Mouse (Mus musculus): ENCODE measurements at regions not wholly inside any gene's neighbourhood (a gene's known extent, or its start where the extent isn't known, plus 50 kb on each side); places are given as distances from the start of the nearest gene placed in this dataset.
"Not testable (repeated sequence)": the region's sequence is repeated elsewhere in the genome, so short reads cannot be mapped to it uniquely, and the experiment has no call there.

GRCm38 (mm10) chr5:18502831-18503230, 142.7 kb upstream of the Gnai1 start:
- Histone ChIP-seq H3K9ac (no peak overlapping the region), H3K4me3 (replicated peaks) (no peak overlapping the region), H3K9me3 (no peaks in the 10 kb centered on the region), H3K36me3 (no peaks in the 10 kb centered on the region), H3K4me2 (replicated peaks) (no peak overlapping the region; the same call in 1 of the 2 replicates), H3K27ac (no peak overlapping the region), H3K27me3 (replicated peaks) (no peaks in the 10 kb centered on the region), H3K4me1 (replicated peaks) (no peaks in the 10 kb centered on the region)
- ATAC-seq = peak; percentile 91
- WGBS = 19% methylated on average over 12 of the region's 12 CpGs

GRCm38 (mm10) chr5:18494305-18494704, 134.2 kb upstream of the Gnai1 start:
- Histone ChIP-seq H3K4me2 (replicated peaks) (no peak overlapping the region), H3K36me3 (no peaks in the 10 kb centered on the region), H3K27me3 (replicated peaks) (no peaks in the 10 kb centered on the region), H3K27ac (no peak overlapping the region), H3K9ac (no peak overlapping the region), H3K9me3 (no peaks in the 10 kb centered on the region), H3K4me1 (replicated peaks) (no peaks in the 10 kb centered on the region), H3K4me3 (replicated peaks) (no peak overlapping the region)
- WGBS = 80% methylated on average over 4 of the region's 4 CpGs
- ATAC-seq = no peak

GRCm38 (mm10) chr5:18489709-18490108, 129.6 kb upstream of the Gnai1 start:
- Histone ChIP-seq H3K27ac (no peak overlapping the region), H3K9me3 (no peaks in the 10 kb centered on the region), H3K4me1 (replicated peaks) (no peaks in the 10 kb centered on the region), H3K27me3 (replicated peaks) (no peaks in the 10 kb centered on the region), H3K36me3 (no peaks in the 10 kb centered on the region), H3K4me2 (replicated peaks) (no peak overlapping the region), H3K4me3 (replicated peaks) (no peak overlapping the region), H3K9ac (no peak overlapping the region)
- WGBS = 62% methylated on average over 3 of the region's 3 CpGs
- peak; percentile 52 for ATAC-seq

- peak; percentile 85 for ATAC-seq
- no peaks in the 10 kb centered on the region for H3K9me3 ChIP-seq
- no peak overlapping the region for H3K4me3 ChIP-seq (replicated peaks)
- H3K36me3 ChIP-seq = no peaks in the 10 kb centered on the region
- no peak overlapping the region for H3K4me2 ChIP-seq (replicated peaks)
- no peak overlapping the region for H3K27ac ChIP-seq
- H3K4me1 ChIP-seq (replicated peaks) = no peaks in the 10 kb centered on the region
- 17% methylated on average over 1 of the region's 1 CpGs for WGBS
- no peak overlapping the region for H3K9ac ChIP-seq
- no peaks in the 10 kb centered on the region for H3K27me3 ChIP-seq (replicated peaks)
These were observed 127.1 kb upstream of the Gnai1 start for GRCm38 (mm10) chr5:18487076-18487772.

GRCm38 (mm10) chr5:18484376-18484775, 124.2 kb upstream of the Gnai1 start:
- no peaks in the 10 kb centered on the region for H3K27me3 ChIP-seq (replicated peaks)
- ATAC-seq = no peak

GRCm38 (mm10) chr5:18478420-18478819, 118.3 kb upstream of the Gnai1 start:
- no peak overlapping the region for H3K4me2 ChIP-seq (replicated peaks)
- H3K27ac ChIP-seq = no peak overlapping the region
- WGBS = 79% methylated on average over 7 of the region's 7 CpGs
- H3K9me3 ChIP-seq = no peaks in the 10 kb centered on the region
- H3K36me3 ChIP-seq = no peaks in the 10 kb centered on the region
- peak; percentile 68; the same call in 1 of the 2 replicates for ATAC-seq
- H3K4me3 ChIP-seq (replicated peaks) = no peak overlapping the region
- H3K27me3 ChIP-seq (replicated peaks) = no peaks in the 10 kb centered on the region
- no peaks in the 10 kb centered on the region for H3K4me1 ChIP-seq (replicated peaks)
- H3K9ac ChIP-seq = no peak overlapping the region

More at GRCm38 (mm10) chr5:18484376-18484775, 124.2 kb upstream of the Gnai1 start:
- no peaks in the 10 kb centered on the region for H3K36me3 ChIP-seq
- H3K4me1 ChIP-seq (replicated peaks) = no peaks in the 10 kb centered on the region
- no peaks in the 10 kb centered on the region for H3K9me3 ChIP-seq
- H3K27ac ChIP-seq = no peak overlapping the region
- no peak overlapping the region for H3K9ac ChIP-seq
- no peak overlapping the region for H3K4me2 ChIP-seq (replicated peaks)
- no peak overlapping the region for H3K4me3 ChIP-seq (replicated peaks)

GRCm38 (mm10) chr5:18477372-18478017, 117.3 kb upstream of the Gnai1 start:
- H3K9ac ChIP-seq = no peak overlapping the region
- no peak overlapping the region for H3K4me3 ChIP-seq (replicated peaks)
- no peak overlapping the region for H3K4me2 ChIP-seq (replicated peaks)
- H3K4me1 ChIP-seq (replicated peaks) = no peaks in the 10 kb centered on the region
- ATAC-seq = peak; percentile 63; the same call in 1 of the 2 replicates
- no peaks in the 10 kb centered on the region for H3K27me3 ChIP-seq (replicated peaks)
- 83% methylated on average over 6 of the region's 6 CpGs for WGBS
- H3K36me3 ChIP-seq = no peaks in the 10 kb centered on the region
- no peak overlapping the region for H3K27ac ChIP-seq
- H3K9me3 ChIP-seq = no peaks in the 10 kb centered on the region

- Histone ChIP-seq H3K4me2 (replicated peaks) (no peak overlapping the region), H3K36me3 (no peaks in the 10 kb centered on the region), H3K9ac (no peak overlapping the region), H3K9me3 (no peaks in the 10 kb centered on the region), H3K27ac (no peak overlapping the region), H3K27me3 (replicated peaks) (no peaks in the 10 kb centered on the region), H3K4me1 (replicated peaks) (no peaks in the 10 kb centered on the region), H3K4me3 (replicated peaks) (no peak overlapping the region)
- no peak for ATAC-seq
These were observed 112.0 kb upstream of the Gnai1 start for GRCm38 (mm10) chr5:18472114-18472513.

- H3K9me3 ChIP-seq = no peaks in the 10 kb centered on the region
- H3K4me3 ChIP-seq (replicated peaks) = no peak overlapping the region
- ATAC-seq = no peak
- no peak overlapping the region for H3K9ac ChIP-seq
- H3K27me3 ChIP-seq (replicated peaks) = no peaks in the 10 kb centered on the region
- H3K36me3 ChIP-seq = no peaks in the 10 kb centered on the region
- H3K4me1 ChIP-seq (replicated peaks) = no peaks in the 10 kb centered on the region
- H3K27ac ChIP-seq = no peak overlapping the region
- no peak overlapping the region for H3K4me2 ChIP-seq (replicated peaks)
- WGBS = 95% methylated on average over 1 of the region's 1 CpGs
These were observed 97.6 kb upstream of the Gnai1 start for GRCm38 (mm10) chr5:18457771-18458170.

GRCm38 (mm10) chr5:18456196-18456595, 96.0 kb upstream of the Gnai1 start:
- Histone ChIP-seq H3K9ac (no peak overlapping the region), H3K4me1 (replicated peaks) (no peaks in the 10 kb centered on the region), H3K27me3 (replicated peaks) (no peaks in the 10 kb centered on the region), H3K27ac (no peak overlapping the region), H3K9me3 (no peaks in the 10 kb centered on the region), H3K36me3 (no peaks in the 10 kb centered on the region), H3K4me3 (replicated peaks) (no peak overlapping the region), H3K4me2 (replicated peaks) (no peak overlapping the region)
- WGBS = 77% methylated on average over 1 of the region's 1 CpGs
- no peak for ATAC-seq

- not testable (repeated sequence) for ATAC-seq; H3K4me3 ChIP-seq (replicated peaks); H3K9ac ChIP-seq; H3K4me2 ChIP-seq (replicated peaks); H3K4me1 ChIP-seq (replicated peaks); H3K36me3 ChIP-seq; H3K9me3 ChIP-seq; H3K27ac ChIP-seq; H3K27me3 ChIP-seq (replicated peaks)
- WGBS = 81% methylated on average over 6 of the region's 6 CpGs
These were observed 93.0 kb upstream of the Gnai1 start for GRCm38 (mm10) chr5:18452871-18453757.

- 86% methylated on average over 3 of the region's 3 CpGs for WGBS
- H3K9me3 ChIP-seq = no peaks in the 10 kb centered on the region
- no peaks in the 10 kb centered on the region for H3K36me3 ChIP-seq
- H3K27me3 ChIP-seq (replicated peaks) = no peaks in the 10 kb centered on the region
- H3K4me1 ChIP-seq (replicated peaks) = no peaks in the 10 kb centered on the region
- H3K4me2 ChIP-seq (replicated peaks) = no peak overlapping the region
- no peak overlapping the region for H3K9ac ChIP-seq
- no peak overlapping the region for H3K27ac ChIP-seq
- H3K4me3 ChIP-seq (replicated peaks) = no peak overlapping the region
- no peak for ATAC-seq
These were observed 89.1 kb upstream of the Gnai1 start for GRCm38 (mm10) chr5:18449261-18449660.
